Mouse (Mus musculus) forebrain, postnatal 0 days (tissue): ENCODE measurements at regions not wholly inside any gene's neighbourhood (a gene's known extent, or its start where the extent isn't known, plus 50 kb on each side); places are given as distances from the start of the nearest gene placed in this dataset.

Source experiments
- ATAC-seq: fragments of 200-750 bp; cut with Nextera tagmentation; 2 replicates; pipeline ENCODE4 v1.8.0; 2017; ENCODE audit warnings: mild to moderate bottlenecking, moderate library complexity
- DNase-seq: peaks from one replicate; pipeline ENCODE4 v3.0.0-alpha.2; 2015
- H3K27ac ChIP-seq: fragments of 300-500 bp; sonication (generic); 2 replicates; pipeline ENCODE4 v1.5.1; 2014; ENCODE audit warnings: low read depth, mild to moderate bottlenecking, antibody characterized with exemption, low read length, moderate library complexity, mixed read lengths
- H3K27me3 ChIP-seq: fragments of 300-500 bp; sonication (generic); 2 replicates; pipeline ENCODE4 v1.6.1; 2014; ENCODE audit warnings: mild to moderate bottlenecking, low read length, mixed read lengths; ENCODE audit not compliant: insufficient read depth
- H3K36me3 ChIP-seq: fragments of 300-500 bp; sonication (generic); 2 replicates; pipeline ENCODE4 v1.6.1; 2014; ENCODE audit warnings: mild to moderate bottlenecking, moderate library complexity; ENCODE audit not compliant: insufficient read depth
- H3K4me1 ChIP-seq: fragments of 300-500 bp; sonication (generic); 2 replicates; pipeline ENCODE4 v1.6.1; 2014; ENCODE audit warnings: antibody characterized with exemption; ENCODE audit not compliant: insufficient read depth
- H3K4me2 ChIP-seq: fragments of 300-500 bp; sonication (generic); 2 replicates; pipeline ENCODE4 v1.6.1; 2014; ENCODE audit warnings: low read depth, mild to moderate bottlenecking, moderate library complexity
- H3K4me3 ChIP-seq: fragments of 300-500 bp; sonication (generic); 2 replicates; pipeline ENCODE4 v1.5.1; 2014; ENCODE audit warnings: low read depth, low read length, mixed read lengths
- H3K9ac ChIP-seq: fragments of 300-500 bp; sonication (generic); 2 replicates; pipeline ENCODE4 v1.6.1; 2014; ENCODE audit warnings: mild to moderate bottlenecking
- H3K9me3 ChIP-seq: fragments of 300-500 bp; sonication (generic); 2 replicates; pipeline ENCODE4 v1.6.1; 2016; ENCODE audit warnings: low read length
- CTCF ChIP-seq: sonication (generic); IDR thresholded peaks from 2 replicates; pipeline ENCODE4 v1.5.1; 2016; ENCODE audit warnings: antibody characterized with exemption, control low read depth, low read depth
- WGBS: fragments of 180-500 bp; shearing (Covaris S2); extraction: QIAGEN DNeasy Blood & Tissue Kit; methylation state at CpG from one replicate; pipeline ENCODE4 v1.1.7; 2014; 5-methylcytosine and 5-hydroxymethylcytosine counted together

- no peak for ATAC-seq
- H3K27ac ChIP-seq, result no peak overlapping the region
- H3K4me2 ChIP-seq, result no peak overlapping the region
- no peak for TF ChIP-seq CTCF
- WGBS, result 68% methylated on average over 5 of the region's 5 CpGs
- no peaks in the 10 kb centered on the region for H3K9me3 ChIP-seq
- no peak overlapping the region for H3K4me3 ChIP-seq
- DNase-seq, result no peak
- no peaks in the 10 kb centered on the region for H3K27me3 ChIP-seq
- no peak overlapping the region for H3K9ac ChIP-seq
- no peaks in the 10 kb centered on the region for H3K4me1 ChIP-seq
- no peaks in the 10 kb centered on the region for H3K36me3 ChIP-seq
Measured at GRCm38 (mm10) chr10:3630763-3631223, 90.8 kb downstream of the Iyd start.

GRCm38 (mm10) chr10:3633871-3634496 is 93.9 kb downstream of the Iyd start:
- H3K4me1 ChIP-seq, result no peaks in the 10 kb centered on the region
- no peak overlapping the region for H3K4me3 ChIP-seq
- H3K4me2 ChIP-seq, result no peak overlapping the region
- DNase-seq, result no peak
- no peak overlapping the region for H3K9ac ChIP-seq
- peak; percentile 18; the same call in 1 of the 2 replicates for ATAC-seq
- H3K36me3 ChIP-seq, result no peaks in the 10 kb centered on the region
- no peak for TF ChIP-seq CTCF
- 65% methylated on average over 5 of the region's 5 CpGs for WGBS
- no peaks in the 10 kb centered on the region for H3K9me3 ChIP-seq
- H3K27ac ChIP-seq, result no peak overlapping the region
- H3K27me3 ChIP-seq, result no peaks in the 10 kb centered on the region

GRCm38 (mm10) chr10:3644111-3644510 is 96.1 kb upstream of the Plekhg1 start:
- H3K27me3 ChIP-seq, result no peaks in the 10 kb centered on the region
- DNase-seq (no peak), ATAC-seq (no peak)
- H3K4me1 ChIP-seq, result no peaks in the 10 kb centered on the region
- TF ChIP-seq CTCF, result no peak
- H3K9ac ChIP-seq, result no peak overlapping the region
- no peaks in the 10 kb centered on the region for H3K36me3 ChIP-seq
- no peaks in the 10 kb centered on the region for H3K9me3 ChIP-seq
- WGBS, result 71% methylated on average over 5 of the region's 5 CpGs
- no peak overlapping the region for H3K4me2 ChIP-seq
- H3K27ac ChIP-seq, result no peak overlapping the region
- no peak overlapping the region for H3K4me3 ChIP-seq

- H3K27me3 ChIP-seq, result no peaks in the 10 kb centered on the region
- H3K27ac ChIP-seq, result no peak overlapping the region
- no peaks in the 10 kb centered on the region for H3K36me3 ChIP-seq
- no peak for ATAC-seq
- no peak for DNase-seq
- 59% methylated on average over 5 of the region's 5 CpGs for WGBS
- H3K4me3 ChIP-seq, result no peak overlapping the region
- TF ChIP-seq CTCF, result no peak
- H3K4me2 ChIP-seq, result no peak overlapping the region
- H3K9ac ChIP-seq, result no peak overlapping the region
- H3K4me1 ChIP-seq, result no peaks in the 10 kb centered on the region
- no peaks in the 10 kb centered on the region for H3K9me3 ChIP-seq
Measured at GRCm38 (mm10) chr10:3645030-3645429, 95.1 kb upstream of the Plekhg1 start.

- H3K9me3 ChIP-seq, result no peaks in the 10 kb centered on the region
- no peak overlapping the region for H3K4me3 ChIP-seq
- H3K4me2 ChIP-seq, result no peak overlapping the region
- no peak overlapping the region for H3K9ac ChIP-seq
- H3K36me3 ChIP-seq, result no peaks in the 10 kb centered on the region
- no peak for TF ChIP-seq CTCF
- no peak for ATAC-seq
- no peaks in the 10 kb centered on the region for H3K4me1 ChIP-seq
- no peaks in the 10 kb centered on the region for H3K27me3 ChIP-seq
- no peak for DNase-seq
- no peak overlapping the region for H3K27ac ChIP-seq
- WGBS, result 77% methylated on average over 6 of the region's 6 CpGs
Measured at GRCm38 (mm10) chr10:3646151-3646910, 93.8 kb upstream of the Plekhg1 start.

GRCm38 (mm10) chr10:3647811-3648731 is 92.1 kb upstream of the Plekhg1 start:
- Histone ChIP-seq H3K4me3 (no peak overlapping the region), H3K9ac (no peak overlapping the region), H3K9me3 (no peaks in the 10 kb centered on the region), H3K27me3 (no peaks in the 10 kb centered on the region), H3K27ac (no peak overlapping the region), H3K4me2 (no peak overlapping the region), H3K36me3 (no peaks in the 10 kb centered on the region), H3K4me1 (no peaks in the 10 kb centered on the region)
- WGBS, result 81% methylated on average over 7 of the region's 7 CpGs
- no peak for TF ChIP-seq CTCF
- ATAC-seq, result no peak
- no peak for DNase-seq
